Mouse (Mus musculus) hematopoietic stem cell, adult 5-6 weeks (primary cell): ENCODE measurements around the gene Sdf4. TPM values are rescaled to one million over a fixed set of nuclear protein-coding genes. Genes with fewer than 3 reads are reported as not detected.

Experiments used
- ATAC-seq, 2 experiments: fragments of 125-278 bp in 1 of 2; replicated peaks in 1 of 2; 2 replicates each; pipeline ENCODE4 v1.8.0; 2016 to 2017; ENCODE audit warnings: inconsistent platforms in 2 of 2, mild to moderate bottlenecking in 2 of 2, moderate number of reproducible peaks in 2 of 2, low read depth in 1 of 2, moderate TSS enrichment in 1 of 2; ENCODE audit not compliant: low FRiP score in 2 of 2, poor library complexity in 2 of 2, severe bottlenecking in 2 of 2, insufficient read depth in 1 of 2, low TSS enrichment in 1 of 2
- total RNA-seq: library from RNA; stranded (forward); fragments of 172-1452, 232-1000 nt; gene quantifications from 2 replicates; pipeline ENCODE4 v1.2.3, GENCODE M21; 2017

Gene Sdf4
- total RNA-seq = 151 and 176 TPM in 2 replicates

DNA sequence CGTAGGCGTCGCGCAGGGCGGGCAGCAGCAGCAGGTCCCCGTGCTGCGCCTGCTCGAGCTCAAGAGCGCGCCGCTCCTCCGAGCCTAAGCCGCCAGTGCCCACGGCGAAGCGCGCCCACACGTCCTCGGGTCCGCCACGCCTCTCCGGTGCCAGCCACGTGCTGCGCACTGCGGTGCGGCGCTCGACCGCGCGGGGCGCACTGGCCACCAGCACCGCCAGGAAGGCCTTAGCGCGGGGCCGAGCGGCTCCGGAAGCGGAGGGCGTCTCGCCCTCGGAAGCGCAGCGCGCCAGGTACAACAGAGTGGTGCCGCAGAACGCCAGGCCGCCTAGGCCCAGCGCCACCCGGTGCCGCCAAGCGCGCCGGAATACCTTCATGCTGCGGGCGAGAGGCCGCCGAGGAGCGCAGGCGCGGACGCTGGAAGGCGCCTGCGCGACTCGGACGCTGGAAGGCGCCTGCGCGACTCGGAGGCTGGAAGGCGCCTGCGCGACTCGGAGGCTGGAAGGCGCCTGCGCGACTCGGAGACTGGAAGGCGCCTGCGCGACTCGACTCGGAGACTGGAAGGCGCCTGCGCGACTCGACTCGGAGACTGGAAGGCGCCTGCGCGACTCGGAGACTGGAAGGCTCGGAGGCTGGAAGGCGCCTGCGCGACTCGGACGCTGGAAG lies at the start of gene Sdf4, which contains the start of gene B3galt6:
Gene Sdf4 (plus strand): TSS at position 632 of the 665 bp plus-strand sequence.
Gene B3galt6 (minus strand): TSS at position 409 of the 665 bp plus-strand sequence.
- peak; percentile 77 to 78 for ATAC-seq

DNA sequence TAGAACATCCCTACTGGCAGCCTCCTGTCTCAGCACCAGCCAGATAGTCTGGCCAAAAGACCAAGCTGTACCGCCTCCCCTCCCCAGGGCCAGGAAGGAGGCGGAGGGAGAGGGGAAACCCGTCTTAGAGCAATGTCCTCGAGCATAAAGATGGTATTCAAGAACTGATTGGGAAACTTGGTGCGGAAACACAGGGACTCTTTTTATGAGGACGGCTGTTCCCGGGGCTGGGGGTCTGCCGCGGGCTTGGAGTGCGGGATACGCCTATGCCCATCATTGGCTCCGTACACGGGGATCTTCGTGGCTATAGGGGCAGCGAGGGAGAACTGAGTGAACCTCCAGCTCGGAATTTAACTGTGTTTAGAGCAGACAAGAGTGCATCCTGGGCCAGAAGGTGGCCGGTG lies 49.6 kb upstream of the Sdf4 start:
- peak; percentile 15 to 42; a peak in 2 of 4 replicates for ATAC-seq

DNA sequence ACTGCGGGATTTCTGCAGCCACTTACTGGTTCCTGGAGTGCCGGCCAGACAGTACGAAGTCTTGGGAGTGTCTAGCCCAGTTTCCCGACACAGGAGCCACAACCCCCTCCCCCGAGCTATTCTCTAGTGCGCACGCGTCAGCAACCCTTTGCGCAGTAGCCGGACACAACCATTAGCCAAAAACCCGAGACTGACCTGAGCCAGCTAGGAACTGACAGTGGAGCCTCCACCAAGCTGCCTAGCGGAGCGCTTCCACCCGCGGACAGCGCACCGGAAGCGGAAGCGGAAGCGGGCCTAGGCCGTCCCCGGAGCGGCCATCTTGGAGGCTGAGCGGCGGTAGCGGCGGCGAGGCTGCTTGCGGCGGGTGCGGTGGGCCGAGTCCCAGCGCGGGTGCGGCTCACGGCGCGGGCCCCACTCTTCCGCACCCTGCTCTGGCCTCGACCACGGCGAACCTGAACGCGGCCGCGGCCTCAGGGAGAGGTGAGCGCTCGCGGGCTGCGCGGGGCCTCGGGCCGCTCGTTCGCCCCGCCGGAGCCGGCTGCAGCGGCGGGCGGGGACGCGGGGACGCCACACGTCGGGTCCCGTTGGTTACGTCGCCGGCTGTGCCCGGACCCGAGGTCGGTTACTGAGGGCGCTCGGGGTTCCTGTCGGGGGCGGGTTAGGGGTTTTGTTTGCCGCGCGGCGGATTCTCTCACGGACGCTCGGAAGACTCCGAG lies 49.0 kb upstream of the Sdf4 start, which contains the start of gene Ube2j2:
Gene Ube2j2 (plus strand): TSS at position 298 of the 716 bp plus-strand sequence.
- ATAC-seq = peak; percentile 92 to 97

DNA sequence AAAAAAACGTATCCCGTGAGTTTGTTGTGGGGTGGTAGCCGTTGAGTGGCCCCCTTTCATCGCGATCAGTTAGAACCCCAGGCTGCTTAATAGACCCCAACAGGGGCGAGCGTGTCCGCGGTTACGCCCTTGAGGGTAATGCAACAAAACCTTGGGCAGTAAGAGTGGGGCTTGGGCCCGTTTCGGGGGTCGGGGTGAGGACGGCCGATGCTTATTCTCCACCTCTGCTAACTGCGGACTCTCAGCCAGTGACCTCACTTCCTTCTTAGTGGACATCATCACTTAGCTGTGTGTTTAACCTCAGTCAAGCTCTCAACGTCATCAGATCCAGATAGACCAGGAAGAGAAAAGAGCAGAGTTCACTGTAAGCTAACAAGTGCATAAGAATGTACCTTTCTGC lies 48.4 kb upstream of the Sdf4 start:
- peak; percentile 18 to 28; a peak in 2 of 4 replicates for ATAC-seq

DNA sequence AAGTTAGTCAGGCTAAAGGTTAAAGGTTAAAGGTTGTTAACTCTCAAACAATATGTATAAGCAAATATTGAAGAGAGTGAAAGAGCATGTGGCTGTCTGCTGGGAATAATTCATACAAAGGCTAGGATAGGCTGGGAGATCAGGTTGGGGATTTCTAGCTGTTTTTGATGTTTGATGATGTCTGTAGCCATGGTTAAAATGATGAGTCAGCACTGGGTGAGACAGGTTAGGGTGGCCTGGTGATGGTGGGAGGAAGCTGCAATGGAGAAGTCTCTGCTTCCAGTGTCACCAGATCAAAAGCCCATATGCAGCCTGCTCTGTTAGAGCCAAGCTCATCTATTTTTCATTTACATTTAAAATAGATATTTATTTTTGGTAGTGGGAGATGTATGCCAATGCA lies 45.6 kb upstream of the Sdf4 start:
- no peak for ATAC-seq

DNA sequence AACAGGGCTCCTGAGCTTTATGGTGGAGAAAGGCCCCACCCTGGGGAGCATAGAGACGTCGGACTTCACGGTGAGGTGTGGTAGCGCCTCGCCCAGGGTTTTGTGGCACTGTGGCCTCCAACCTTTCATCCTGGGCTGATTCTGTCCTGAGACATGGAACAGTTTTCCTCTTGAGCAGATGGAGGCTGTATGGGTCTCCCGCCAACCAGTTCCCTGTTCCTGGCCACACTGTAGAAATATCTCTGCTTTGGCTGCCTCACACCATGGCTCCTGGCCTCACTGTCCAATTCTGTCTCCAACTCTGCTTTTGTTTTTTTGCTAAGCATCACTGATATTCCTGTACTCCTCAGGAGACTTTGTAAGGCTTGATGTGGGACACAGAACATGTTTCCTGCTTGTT lies 37.2 kb upstream of the Sdf4 start:
- no peak for ATAC-seq

DNA sequence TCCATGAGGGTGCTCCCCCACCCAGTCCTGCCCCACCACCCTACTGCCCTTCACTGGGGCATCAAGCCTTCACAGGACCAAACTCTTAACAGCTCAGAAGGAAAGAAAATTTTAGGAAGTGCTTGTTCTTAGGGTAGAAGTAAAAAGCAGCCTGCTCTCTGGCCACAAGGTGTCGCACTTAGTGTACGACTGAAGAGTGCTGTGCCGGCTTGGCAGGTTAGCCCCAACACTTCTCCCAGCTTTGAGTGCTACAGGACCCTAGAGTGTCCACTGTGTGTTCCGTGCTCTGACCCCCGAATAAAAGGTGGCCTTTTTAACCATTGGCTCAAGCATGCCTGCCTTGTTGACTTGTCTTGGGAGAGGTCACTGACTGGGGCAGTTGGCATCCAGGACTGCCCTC lies 33.4 kb upstream of the Sdf4 start:
- ATAC-seq = peak; percentile 65 to 70

DNA sequence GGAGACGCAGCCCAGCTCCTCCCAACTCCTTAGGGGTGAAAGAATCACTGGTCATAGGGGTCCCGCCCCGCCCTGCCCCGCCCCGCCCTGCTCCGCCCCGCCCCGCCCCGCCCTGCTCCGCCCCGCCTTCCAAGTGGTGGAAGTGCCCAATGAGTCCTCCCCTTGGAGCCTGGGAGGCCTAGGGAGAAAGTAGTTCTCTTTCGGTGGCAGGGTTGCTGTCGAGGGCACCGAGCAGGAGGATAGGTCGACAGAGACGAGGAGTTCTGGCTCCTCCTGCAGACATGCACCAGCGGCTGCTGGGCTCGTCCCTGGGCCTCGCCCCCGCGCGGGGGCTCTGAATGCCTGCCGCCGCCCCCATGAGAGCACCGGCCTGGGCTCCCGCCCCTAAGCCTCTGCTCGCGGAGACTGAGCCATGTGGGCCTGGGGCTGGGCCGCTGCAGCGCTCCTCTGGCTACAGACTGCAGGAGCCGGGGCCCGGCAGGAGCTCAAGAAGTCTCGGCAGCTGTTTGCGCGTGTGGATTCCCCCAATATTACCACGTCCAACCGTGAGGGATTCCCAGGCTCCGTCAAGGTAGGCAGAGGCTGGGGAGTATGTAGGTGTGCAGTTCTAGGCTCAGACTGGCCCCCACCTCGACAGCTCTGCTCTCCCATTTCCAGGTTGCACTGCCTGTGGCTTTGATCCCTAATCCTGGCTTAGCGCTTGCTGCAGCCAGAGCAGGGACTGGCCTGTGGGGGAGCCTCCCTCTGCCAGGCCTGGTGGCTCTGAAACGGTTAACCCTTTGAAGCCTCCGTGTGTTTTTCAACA lies 30.3 kb upstream of the Sdf4 start, which contains the start of gene C1qtnf12:
Gene C1qtnf12 (plus strand): TSS at position 152 of the 805 bp plus-strand sequence.
- ATAC-seq = peak; percentile 71 to 76

DNA sequence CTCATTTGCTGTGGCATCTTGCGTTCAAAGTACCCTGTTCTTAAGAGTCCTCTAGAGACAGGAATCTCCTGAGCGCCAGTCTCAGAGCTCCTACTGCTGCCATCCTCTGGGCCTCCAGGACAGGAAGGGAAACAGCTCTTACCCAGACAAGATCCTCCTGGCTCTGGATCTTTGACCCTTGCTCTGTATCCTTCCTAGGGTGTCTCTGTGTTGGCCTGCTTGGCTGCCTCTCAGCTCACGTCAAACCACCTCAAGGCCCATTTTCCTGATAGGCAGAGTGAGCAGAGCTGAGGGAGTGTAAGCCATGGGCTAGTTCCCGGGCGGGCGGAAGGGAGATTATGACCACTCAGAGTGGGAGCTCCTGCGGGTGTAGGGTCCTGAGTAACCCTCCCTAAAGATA lies 29.6 kb upstream of the Sdf4 start:
- ATAC-seq = no peak

DNA sequence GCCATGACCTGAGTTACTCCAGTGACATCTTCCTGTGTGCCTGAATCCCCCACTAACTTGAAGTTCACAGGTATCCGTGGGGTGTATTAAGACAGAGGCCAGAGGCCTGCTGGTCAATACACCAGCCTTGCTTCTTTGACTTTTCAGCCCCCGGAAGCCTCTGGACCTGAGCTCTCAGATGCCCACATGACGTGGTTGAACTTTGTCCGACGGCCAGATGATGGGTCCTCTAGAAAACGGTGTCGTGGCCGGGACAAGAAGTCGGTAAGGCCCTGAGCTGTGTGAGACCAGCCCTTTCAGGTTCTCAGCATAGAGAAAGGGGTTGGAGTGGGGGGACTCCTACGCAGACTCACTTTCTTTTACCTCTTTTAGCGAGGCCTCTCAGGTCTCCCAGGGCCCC lies 28.3 kb upstream of the Sdf4 start:
- no peak for ATAC-seq

DNA sequence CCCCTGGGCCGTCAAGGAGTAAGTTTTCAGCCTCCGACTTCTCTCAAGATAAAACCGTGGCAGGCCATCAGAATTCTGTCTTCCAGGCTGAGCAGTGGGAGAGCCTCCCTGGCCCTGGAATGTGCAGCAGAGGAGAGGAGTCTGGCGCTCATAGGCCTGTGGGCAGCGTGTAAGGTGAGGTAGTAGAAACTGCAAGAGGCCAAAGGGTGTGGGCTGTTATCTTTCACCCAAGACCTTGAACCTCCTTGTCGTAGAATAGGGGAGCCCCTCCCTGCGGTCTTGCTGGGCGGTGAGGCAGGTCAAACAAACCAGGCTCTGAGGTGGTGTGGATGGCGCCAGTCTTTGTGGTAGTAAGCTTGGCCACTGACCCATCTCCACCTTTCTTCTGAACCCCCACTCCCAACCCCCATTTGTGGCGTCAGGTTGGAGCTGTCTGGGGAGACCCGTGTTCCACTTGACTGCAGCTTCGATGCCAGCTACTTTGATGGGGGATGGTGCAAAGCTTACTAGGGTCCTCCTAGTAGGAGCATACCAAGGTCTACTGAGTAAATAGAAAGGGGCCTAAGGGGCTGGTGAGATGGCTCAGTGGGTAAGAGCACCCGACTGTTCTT lies 23.5 kb upstream of the Sdf4 start:
- no peak for ATAC-seq

DNA sequence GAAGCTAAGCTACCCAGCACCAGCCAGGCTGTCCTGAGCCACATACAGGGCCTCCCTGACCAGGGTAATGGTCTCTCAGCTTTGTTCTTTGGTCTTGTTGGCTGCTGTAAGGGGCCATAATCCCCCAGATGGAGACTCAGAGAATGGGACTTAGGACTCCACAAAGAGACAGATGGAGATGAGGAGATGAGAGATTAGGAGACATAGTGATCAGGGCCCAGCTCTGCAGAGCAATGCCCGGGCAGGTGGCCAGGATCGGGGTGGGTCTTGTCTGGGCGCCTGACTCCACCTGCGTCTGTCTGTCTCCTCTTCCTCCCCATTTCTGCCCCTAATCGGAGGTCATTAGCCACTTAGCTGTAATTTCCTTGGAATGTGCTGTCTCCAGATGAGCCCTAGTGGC lies 22.4 kb upstream of the Sdf4 start:
- no peak for ATAC-seq

DNA sequence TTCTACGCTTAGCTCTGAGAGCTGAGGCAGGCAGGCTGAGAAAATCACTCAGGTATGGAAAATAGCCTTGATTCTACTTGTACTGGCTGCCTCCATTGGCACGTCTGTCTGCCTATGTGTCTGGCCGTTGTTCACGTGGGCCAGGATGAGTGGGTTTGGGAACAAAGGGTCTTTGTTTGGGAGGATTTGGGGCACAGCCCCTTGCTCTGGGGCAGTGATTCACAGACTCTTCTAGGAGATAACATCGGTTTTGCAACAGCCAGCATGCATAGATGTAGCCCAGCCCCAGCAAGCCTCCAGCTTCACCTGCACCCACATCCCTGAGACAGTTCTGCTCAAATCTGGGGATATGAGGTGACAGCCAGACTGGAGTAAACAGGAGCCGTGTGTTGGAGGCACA lies 20.0 kb upstream of the Sdf4 start:
- no peak for ATAC-seq

DNA sequence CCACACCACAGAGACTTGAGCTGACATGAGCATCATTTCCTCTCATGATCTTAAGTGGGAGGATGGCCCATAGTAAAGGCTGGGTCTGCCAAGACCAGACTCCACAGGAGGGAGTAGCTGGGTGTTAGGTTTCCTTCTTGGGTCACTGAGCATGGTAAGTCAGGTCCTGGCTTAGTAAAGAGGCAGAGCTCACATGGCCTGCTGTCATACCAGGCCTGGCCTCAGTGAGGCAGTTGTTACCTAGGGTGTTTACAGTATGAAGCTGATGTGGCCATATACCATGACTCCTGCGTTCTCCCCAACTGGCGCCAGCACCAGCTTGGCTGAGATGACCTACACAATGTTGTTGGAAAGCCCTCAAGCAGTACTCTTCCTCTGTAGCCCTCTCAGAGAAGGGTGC lies 19.4 kb upstream of the Sdf4 start:
- no peak for ATAC-seq

DNA sequence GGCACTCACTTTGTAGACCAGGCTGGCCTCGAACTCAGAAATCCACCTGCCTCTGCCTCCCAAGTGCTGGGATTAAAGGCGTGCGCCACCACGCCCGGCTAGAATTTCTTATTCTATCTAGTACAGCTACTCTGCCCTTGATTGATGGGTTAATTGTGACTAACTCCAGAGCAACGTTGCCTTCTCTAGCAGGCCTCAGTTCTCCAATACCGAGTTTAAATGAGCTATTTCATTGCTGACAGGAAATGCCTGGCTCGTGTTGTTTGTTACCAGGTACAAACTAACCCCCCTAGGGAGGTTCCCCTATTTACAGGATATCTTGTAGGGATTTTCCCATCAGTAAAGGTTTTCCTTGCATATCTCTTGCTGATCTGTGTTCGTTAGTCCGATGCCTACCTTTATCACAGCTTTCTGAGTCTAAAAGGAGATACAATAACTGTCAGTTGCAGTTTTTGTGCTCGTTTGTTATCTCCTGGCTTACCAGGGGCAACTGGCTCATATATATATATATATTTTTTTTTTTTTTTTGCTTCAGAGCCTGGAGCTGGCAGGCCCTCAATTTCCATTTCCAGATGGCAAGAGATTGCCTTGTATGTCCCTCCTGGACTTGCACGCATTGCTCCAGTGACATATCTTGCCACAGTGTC lies 11.1 kb upstream of the Sdf4 start:
- ATAC-seq = no peak

DNA sequence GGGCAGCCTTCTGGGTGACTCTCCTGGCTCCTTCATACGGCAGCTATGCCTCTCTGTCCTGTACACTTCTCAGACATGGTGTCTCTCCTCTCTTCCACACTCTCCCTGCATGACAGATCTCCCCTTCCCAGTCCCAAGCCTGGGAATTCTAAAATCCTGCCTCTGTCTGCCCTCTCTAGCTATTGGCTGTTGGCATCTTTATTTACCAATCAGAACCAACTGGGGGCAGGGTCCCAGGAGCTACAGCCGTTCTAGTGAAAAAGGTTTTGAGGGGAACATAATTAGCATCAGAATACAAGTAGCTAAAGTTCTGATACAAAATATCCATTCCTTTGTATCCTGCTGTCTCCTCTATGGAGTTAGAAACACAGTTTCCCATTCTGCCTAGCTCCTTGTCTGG lies 8.9 kb upstream of the Sdf4 start:
- no peak for ATAC-seq
